Mouse (Mus musculus): ENCODE results near the gene Olfr698. TPM values are rescaled to one million over a fixed set of nuclear protein-coding genes. Genes with fewer than 3 reads are reported as not detected.

Olfr698 gene
- polyA plus RNA-seq, 1 experiment = not detected

Other genes with a start within 250 kb of the Olfr698 start
- gene Olfr693, start 74.8 kb downstream of the Olfr698 start, polyA plus RNA-seq (2011; ENCODE audit: insufficient read depth, insufficient read length, low read depth, missing spikeins) = not detected in 2 replicates
- not detected in 2 replicates for gene Olfr694, start 63.6 kb downstream of the Olfr698 start, polyA plus RNA-seq (2011; ENCODE audit: insufficient read depth, insufficient read length, low read depth, missing spikeins)
- not detected in 2 replicates for gene Olfr695, start 39.0 kb downstream of the Olfr698 start, polyA plus RNA-seq (2011; ENCODE audit: insufficient read depth, insufficient read length, low read depth, missing spikeins)
- not detected in 2 replicates for gene Olfr697, start 13.0 kb downstream of the Olfr698 start, polyA plus RNA-seq (2011; ENCODE audit: insufficient read depth, insufficient read length, low read depth, missing spikeins)
- not detected in 2 replicates for gene Olfr699, start 37.8 kb upstream of the Olfr698 start, polyA plus RNA-seq (2011; ENCODE audit: insufficient read depth, insufficient read length, low read depth, missing spikeins)
- not detected in 2 replicates for gene Olfr700, start 53.4 kb upstream of the Olfr698 start, polyA plus RNA-seq (2011; ENCODE audit: insufficient read depth, insufficient read length, low read depth, missing spikeins)
- not detected in 2 replicates for gene Olfr701, start 58.7 kb upstream of the Olfr698 start, polyA plus RNA-seq (2011; ENCODE audit: insufficient read depth, insufficient read length, low read depth, missing spikeins)
- not detected in 2 replicates for gene Olfr702, start 78.5 kb upstream of the Olfr698 start, polyA plus RNA-seq (2011; ENCODE audit: insufficient read depth, insufficient read length, low read depth, missing spikeins)
- not detected in 2 replicates for gene Olfr703, start 88.0 kb upstream of the Olfr698 start, polyA plus RNA-seq (2011; ENCODE audit: insufficient read depth, insufficient read length, low read depth, missing spikeins)
- not detected in 2 replicates for gene Olfr704, start 107.8 kb upstream of the Olfr698 start, polyA plus RNA-seq (2011; ENCODE audit: insufficient read depth, insufficient read length, low read depth, missing spikeins)
- not detected in 2 replicates for gene Olfr705, start 121.5 kb upstream of the Olfr698 start, polyA plus RNA-seq (2011; ENCODE audit: insufficient read depth, insufficient read length, low read depth, missing spikeins)
- gene Olfr706, start 132.8 kb upstream of the Olfr698 start, polyA plus RNA-seq (2011; ENCODE audit: insufficient read depth, insufficient read length, low read depth, missing spikeins) = not detected in 2 replicates
- not detected in 2 replicates for gene Olfr707, start 145.8 kb upstream of the Olfr698 start, polyA plus RNA-seq (2011; ENCODE audit: insufficient read depth, insufficient read length, low read depth, missing spikeins)
- gene Olfr1532-ps1, start 152.6 kb upstream of the Olfr698 start, polyA plus RNA-seq (2011; ENCODE audit: insufficient read depth, insufficient read length, low read depth, missing spikeins) = not detected in 2 replicates
- gene Olfr709-ps1, start 176.8 kb upstream of the Olfr698 start, polyA plus RNA-seq (2011; ENCODE audit: insufficient read depth, insufficient read length, low read depth, missing spikeins) = not detected in 2 replicates
- gene Olfr710, start 192.9 kb upstream of the Olfr698 start, polyA plus RNA-seq (2011; ENCODE audit: insufficient read depth, insufficient read length, low read depth, missing spikeins) = not detected in 2 replicates
- gene Olfr6, start 208.5 kb upstream of the Olfr698 start, polyA plus RNA-seq (2011; ENCODE audit: insufficient read depth, insufficient read length, low read depth, missing spikeins) = not detected in 2 replicates
- gene Olfr711, start 220.1 kb upstream of the Olfr698 start, polyA plus RNA-seq (2011; ENCODE audit: insufficient read depth, insufficient read length, low read depth, missing spikeins) = not detected in 2 replicates